Mouse (Mus musculus) testis, adult 2 months (tissue): Measurements from ENCODE around the gene Tnnt2.

Source experiments
- CTCF ChIP-seq: fragments of 200-500 bp; IDR thresholded peaks from 2 replicates; pipeline ENCODE4 v1.5.1; 2012; ENCODE audit warnings: low read depth, mild to moderate bottlenecking, inconsistent platforms, low read length, moderate library complexity; ENCODE audit not compliant: control insufficient read depth, insufficient read depth, insufficient replicate concordance
- POLR2A ChIP-seq: fragments of 200-500 bp; IDR thresholded peaks from 2 replicates; pipeline ENCODE4 v1.6.1; 2012; ENCODE audit warnings: low read depth, mild to moderate bottlenecking, inconsistent platforms, low read length, moderate library complexity; ENCODE audit not compliant: control insufficient read depth

DNA sequence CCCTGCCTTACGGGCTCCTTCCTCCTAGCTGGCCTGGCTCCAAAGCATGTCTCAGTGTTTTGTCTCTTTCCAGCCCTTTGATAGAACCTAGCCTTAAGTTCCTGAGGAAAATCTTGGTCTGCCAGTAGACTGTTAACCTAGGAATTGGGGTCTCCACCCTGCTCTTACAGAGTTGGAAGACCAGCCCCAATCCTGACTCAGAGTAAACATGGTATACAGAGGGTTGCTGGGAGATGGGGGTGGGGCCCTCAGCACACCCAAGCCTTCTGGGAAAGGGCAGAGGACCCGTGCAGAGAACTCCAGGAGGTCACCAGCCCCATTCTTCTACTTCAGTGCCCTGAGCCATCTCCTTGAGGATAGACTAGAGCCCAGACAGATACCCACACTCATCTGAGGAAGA, 23.5 kb upstream of the Tnnt2 start:
- TF ChIP-seq CTCF, result no peak
- no peak for TF ChIP-seq POLR2A
